Mouse (Mus musculus) hindlimb bud, embryonic 11.5 days (tissue): Measurements from ENCODE around the gene Dmbt1.
A peak's percentile ranks its signal among the peaks of the same experiment; 100 is the strongest.
"Not testable (repeated sequence)": the region's sequence is repeated elsewhere in the genome, so short reads cannot be mapped to it uniquely, and the experiment has no call there.

Experiments
- DNase-seq: peaks from one replicate; pipeline ENCODE4 v3.0.0-alpha.2; 2012; ENCODE audit warnings: low read depth, low spot score; ENCODE audit errors: extremely low spot score

Gene Dmbt1

GRCm38 (mm10) chr7:131049829-131050228, 18.0 kb downstream of the Dmbt1 start:
- not testable (repeated sequence) for DNase-seq

GRCm38 (mm10) chr7:131054808-131055370, 23.0 kb downstream of the Dmbt1 start:
- no peak for DNase-seq

- DNase-seq, result not testable (repeated sequence)
Observed at GRCm38 (mm10) chr7:131057918-131058317, 26.1 kb downstream of the Dmbt1 start.

GRCm38 (mm10) chr7:131059808-131060207, 28.0 kb downstream of the Dmbt1 start:
- not testable (repeated sequence) for DNase-seq

- no peak for DNase-seq
Observed at GRCm38 (mm10) chr7:131062541-131062940, 30.7 kb downstream of the Dmbt1 start.

- DNase-seq, result not testable (repeated sequence)
Observed at GRCm38 (mm10) chr7:131068191-131068590, 36.3 kb downstream of the Dmbt1 start.

- not testable (repeated sequence) for DNase-seq
Observed at GRCm38 (mm10) chr7:131073476-131073875, 41.6 kb downstream of the Dmbt1 start.

GRCm38 (mm10) chr7:131074098-131074497, 42.2 kb downstream of the Dmbt1 start:
- DNase-seq, result not testable (repeated sequence)

- DNase-seq, result no peak
Observed at GRCm38 (mm10) chr7:131075956-131076355, 44.1 kb downstream of the Dmbt1 start.

- DNase-seq, result not testable (repeated sequence)
Observed at GRCm38 (mm10) chr7:131082403-131082802, 50.5 kb downstream of the Dmbt1 start.

- peak; percentile 33 for DNase-seq
Observed at GRCm38 (mm10) chr7:131112486-131112885, 80.6 kb downstream of the Dmbt1 start.

GRCm38 (mm10) chr7:131113676-131114075, 81.8 kb downstream of the Dmbt1 start:
- DNase-seq, result no peak

- no peak for DNase-seq
Observed at GRCm38 (mm10) chr7:131114434-131114833, 82.6 kb downstream of the Dmbt1 start.

- no peak for DNase-seq
Observed at GRCm38 (mm10) chr7:131122210-131122807, 90.5 kb downstream of the Dmbt1 start.

GRCm38 (mm10) chr7:131130021-131130420, 98.2 kb downstream of the Dmbt1 start:
- no peak for DNase-seq

- DNase-seq, result no peak
Observed at GRCm38 (mm10) chr7:131133181-131133580, 101.3 kb downstream of the Dmbt1 start.

GRCm38 (mm10) chr7:131146214-131146613, 114.4 kb downstream of the Dmbt1 start, which contains the start of gene 4933402N03Rik:
Gene 4933402N03Rik (minus strand): TSS chr7:131146314.
- no peak for DNase-seq

- no peak for DNase-seq
Observed at GRCm38 (mm10) chr7:131150179-131150578, 118.3 kb downstream of the Dmbt1 start.

GRCm38 (mm10) chr7:131153044-131153443, 121.2 kb downstream of the Dmbt1 start:
- DNase-seq, result no peak

GRCm38 (mm10) chr7:131162251-131162650, 130.4 kb downstream of the Dmbt1 start:
- no peak for DNase-seq

- no peak for DNase-seq
Observed at GRCm38 (mm10) chr7:131167771-131168170, 135.9 kb downstream of the Dmbt1 start.

- no peak for DNase-seq
Observed at GRCm38 (mm10) chr7:131169099-131169498, 137.2 kb downstream of the Dmbt1 start.
